Mouse (Mus musculus): Measurements from ENCODE around the gene Zfp445.

The Zfp445 gene

GRCm38 (mm10) chr9:122836126-122836525 lies 29.7 kb downstream of the Zfp445 start:
- DNase-seq (ENCODE audit: low spot score), result no peak

GRCm38 (mm10) chr9:122829826-122830380 lies 35.9 kb downstream of the Zfp445 start:
- no peak for DNase-seq (ENCODE audit: low spot score)

- no peak for DNase-seq (ENCODE audit: low spot score)
These were observed 39.1 kb downstream of the Zfp445 start for GRCm38 (mm10) chr9:122826743-122827142.

- DNase-seq (ENCODE audit: low spot score), result no peak
These were observed 42.3 kb downstream of the Zfp445 start for GRCm38 (mm10) chr9:122823374-122824017.

GRCm38 (mm10) chr9:122815239-122815851 lies 50.5 kb downstream of the Zfp445 start:
- no peak for DNase-seq (ENCODE audit: low spot score)

GRCm38 (mm10) chr9:122814775-122815174 lies 51.0 kb downstream of the Zfp445 start:
- no peak for DNase-seq (ENCODE audit: low spot score)

GRCm38 (mm10) chr9:122812386-122812785 lies 53.4 kb downstream of the Zfp445 start:
- DNase-seq (ENCODE audit: low spot score), result no peak

- no peak for DNase-seq (ENCODE audit: low spot score)
These were observed 55.6 kb downstream of the Zfp445 start for GRCm38 (mm10) chr9:122810212-122810611.

GRCm38 (mm10) chr9:122807186-122807585 lies 58.6 kb downstream of the Zfp445 start:
- DNase-seq (ENCODE audit: low spot score), result no peak

- DNase-seq (ENCODE audit: low spot score), result no peak
These were observed 59.9 kb downstream of the Zfp445 start for GRCm38 (mm10) chr9:122805845-122806341.

- peak; percentile 90 for DNase-seq (ENCODE audit: low spot score)
These were observed 60.6 kb downstream of the Zfp445 start, which contains the start of gene Tcaim for GRCm38 (mm10) chr9:122805053-122805844. Gene Tcaim, plus strand, starts transcription at chr9:122805539.
